Mouse (Mus musculus) forebrain, postnatal 0 days (tissue): ENCODE measurements around the gene Slco1a5. TPM values are rescaled to one million over a fixed set of nuclear protein-coding genes. Genes with fewer than 3 reads are reported as not detected.

Experiments
- ATAC-seq: fragments of 200-750 bp; cut with Nextera tagmentation; 2 replicates; pipeline ENCODE4 v1.8.0; 2017; ENCODE audit warnings: mild to moderate bottlenecking, moderate library complexity
- DNase-seq: peaks from one replicate; pipeline ENCODE4 v3.0.0-alpha.2; 2015
- H3K27ac ChIP-seq: fragments of 300-500 bp; sonication (generic); 2 replicates; pipeline ENCODE4 v1.5.1; 2014; ENCODE audit warnings: low read depth, mild to moderate bottlenecking, antibody characterized with exemption, low read length, moderate library complexity, mixed read lengths
- H3K27me3 ChIP-seq: fragments of 300-500 bp; sonication (generic); 2 replicates; pipeline ENCODE4 v1.6.1; 2014; ENCODE audit warnings: mild to moderate bottlenecking, low read length, mixed read lengths; ENCODE audit not compliant: insufficient read depth
- H3K36me3 ChIP-seq: fragments of 300-500 bp; sonication (generic); 2 replicates; pipeline ENCODE4 v1.6.1; 2014; ENCODE audit warnings: mild to moderate bottlenecking, moderate library complexity; ENCODE audit not compliant: insufficient read depth
- H3K4me1 ChIP-seq: fragments of 300-500 bp; sonication (generic); 2 replicates; pipeline ENCODE4 v1.6.1; 2014; ENCODE audit warnings: antibody characterized with exemption; ENCODE audit not compliant: insufficient read depth
- H3K4me2 ChIP-seq: fragments of 300-500 bp; sonication (generic); 2 replicates; pipeline ENCODE4 v1.6.1; 2014; ENCODE audit warnings: low read depth, mild to moderate bottlenecking, moderate library complexity
- H3K4me3 ChIP-seq: fragments of 300-500 bp; sonication (generic); 2 replicates; pipeline ENCODE4 v1.5.1; 2014; ENCODE audit warnings: low read depth, low read length, mixed read lengths
- H3K9ac ChIP-seq: fragments of 300-500 bp; sonication (generic); 2 replicates; pipeline ENCODE4 v1.6.1; 2014; ENCODE audit warnings: mild to moderate bottlenecking
- H3K9me3 ChIP-seq: fragments of 300-500 bp; sonication (generic); 2 replicates; pipeline ENCODE4 v1.6.1; 2016; ENCODE audit warnings: low read length
- CTCF ChIP-seq: sonication (generic); IDR thresholded peaks from 2 replicates; pipeline ENCODE4 v1.5.1; 2016; ENCODE audit warnings: antibody characterized with exemption, control low read depth, low read depth
- WGBS: fragments of 180-500 bp; shearing (Covaris S2); extraction: QIAGEN DNeasy Blood & Tissue Kit; methylation state at CpG from one replicate; pipeline ENCODE4 v1.1.7; 2014; 5-methylcytosine and 5-hydroxymethylcytosine counted together
- polyA plus RNA-seq: library from polyadenylated mRNA; unstranded; fragments of >200 nt; fragmentation: Nextera tagmentation; extraction: Ambion mirVana; gene quantifications from 2 replicates; pipeline ENCODE4 v1.2.1, GENCODE M21; 2015
- total RNA-seq: library from RNA; depleted of rRNA; stranded (reverse); fragments of >200 nt; gene quantifications from 2 replicates; pipeline ENCODE4 v1.2.3, GENCODE M21; 2014; rRNA removed

Gene Slco1a5
- total and polyA plus RNA-seq, 2 experiments from 2014 or later: 0.33 to 0.82 TPM

- no peaks in the 10 kb centered on the region for H3K36me3 ChIP-seq
- no peak for ATAC-seq
- no peaks in the 10 kb centered on the region for H3K4me1 ChIP-seq
- H3K4me3 ChIP-seq: no peak overlapping the region
- no peaks in the 10 kb centered on the region for H3K9me3 ChIP-seq
- no peak for DNase-seq
- no peaks in the 10 kb centered on the region for H3K27me3 ChIP-seq
- H3K27ac ChIP-seq: no peak overlapping the region
- no peak for TF ChIP-seq CTCF
- H3K9ac ChIP-seq: no peak overlapping the region
- no peak overlapping the region for H3K4me2 ChIP-seq
These were observed 113.0 kb downstream of the Slco1a5 start for GRCm38 (mm10) chr6:142209749-142210148.

- H3K36me3 ChIP-seq: no peaks in the 10 kb centered on the region
- 96% methylated on average over 4 of the region's 4 CpGs for WGBS
- H3K4me3 ChIP-seq: no peak within 1 kb of the TSS
- no peak for TF ChIP-seq CTCF
- no peak within 1 kb of the TSS for H3K27ac ChIP-seq
- no peaks in the 10 kb centered on the region for H3K9me3 ChIP-seq
- no peaks in the 10 kb centered on the region for H3K4me1 ChIP-seq
- H3K9ac ChIP-seq: no peak within 1 kb of the TSS
- no peak for DNase-seq
- ATAC-seq: no peak
- no peaks in the 10 kb centered on the region for H3K27me3 ChIP-seq
- no peak within 1 kb of the TSS for H3K4me2 ChIP-seq
These were observed 114.4 kb downstream of the Slco1a5 start, which contains the start of gene Slco1a6 for GRCm38 (mm10) chr6:142208421-142208820. Gene Slco1a6 (minus strand): TSS chr6:142208521.

GRCm38 (mm10) chr6:142200524-142200923 is 122.3 kb downstream of the Slco1a5 start:
- Histone ChIP-seq H3K4me1 (no peaks in the 10 kb centered on the region), H3K9me3 (no peaks in the 10 kb centered on the region), H3K27ac (no peak overlapping the region), H3K36me3 (no peaks in the 10 kb centered on the region), H3K27me3 (no peaks in the 10 kb centered on the region), H3K9ac (no peak overlapping the region), H3K4me2 (no peak overlapping the region), H3K4me3 (no peak overlapping the region)
- no peak for DNase-seq
- no peak for ATAC-seq
- TF ChIP-seq CTCF: no peak

- Histone ChIP-seq H3K9ac (no peak overlapping the region), H3K36me3 (no peaks in the 10 kb centered on the region), H3K27ac (no peak overlapping the region), H3K4me2 (no peak overlapping the region), H3K4me3 (no peak overlapping the region), H3K9me3 (no peaks in the 10 kb centered on the region), H3K4me1 (no peaks in the 10 kb centered on the region), H3K27me3 (no peaks in the 10 kb centered on the region)
- no peak for TF ChIP-seq CTCF
- ATAC-seq: no peak
- WGBS: 87% methylated on average over 8 of the region's 8 CpGs
- no peak for DNase-seq
These were observed 128.5 kb downstream of the Slco1a5 start for GRCm38 (mm10) chr6:142194245-142194644.

GRCm38 (mm10) chr6:142191962-142192361 is 130.8 kb downstream of the Slco1a5 start:
- no peak for TF ChIP-seq CTCF
- Histone ChIP-seq H3K4me3 (no peak overlapping the region), H3K27ac (no peak overlapping the region), H3K4me2 (no peak overlapping the region), H3K9ac (no peak overlapping the region), H3K36me3 (no peaks in the 10 kb centered on the region), H3K9me3 (no peaks in the 10 kb centered on the region), H3K27me3 (no peaks in the 10 kb centered on the region), H3K4me1 (no peaks in the 10 kb centered on the region)
- no peak for DNase-seq
- no peak for ATAC-seq
- WGBS: 76% methylated on average over 1 of the region's 1 CpGs

GRCm38 (mm10) chr6:142187426-142187825 is 135.4 kb downstream of the Slco1a5 start:
- WGBS: 95% methylated on average over 3 of the region's 3 CpGs
- no peak overlapping the region for H3K27ac ChIP-seq
- H3K4me3 ChIP-seq: no peak overlapping the region
- H3K9me3 ChIP-seq: no peaks in the 10 kb centered on the region
- no peak for DNase-seq
- no peaks in the 10 kb centered on the region for H3K36me3 ChIP-seq
- no peak for ATAC-seq
- H3K4me2 ChIP-seq: no peak overlapping the region
- no peak for TF ChIP-seq CTCF
- H3K27me3 ChIP-seq: no peaks in the 10 kb centered on the region
- H3K9ac ChIP-seq: no peak overlapping the region
- no peaks in the 10 kb centered on the region for H3K4me1 ChIP-seq

GRCm38 (mm10) chr6:142185868-142186415 is 136.8 kb downstream of the Slco1a5 start:
- 87% methylated on average over 2 of the region's 2 CpGs for WGBS
- Histone ChIP-seq H3K27me3 (no peaks in the 10 kb centered on the region), H3K4me1 (no peaks in the 10 kb centered on the region), H3K36me3 (no peaks in the 10 kb centered on the region), H3K9ac (no peak overlapping the region), H3K9me3 (no peaks in the 10 kb centered on the region), H3K4me2 (no peak overlapping the region), H3K27ac (no peak overlapping the region), H3K4me3 (no peak overlapping the region)
- DNase-seq (no peak), ATAC-seq (no peak)
- TF ChIP-seq CTCF: no peak

Other genes with a start within 250 kb of the Slco1a5 start
- not detected in 2 replicates for gene Slco1a6, start 114.5 kb downstream of the Slco1a5 start, total RNA-seq
- gene Slco1a6, start 114.5 kb downstream of the Slco1a5 start, polyA plus RNA-seq: not detected in 2 replicates
- gene Iapp, start 24.6 kb downstream of the Slco1a5 start, total RNA-seq: 0.31 TPM in 1 of 2 replicates, not detected in the other
- 0.25 and 0.29 TPM in 2 replicates for gene Iapp, start 24.6 kb downstream of the Slco1a5 start, polyA plus RNA-seq
- gene Pyroxd1, start 22.7 kb upstream of the Slco1a5 start, total RNA-seq: 14.5 and 20.2 TPM in 2 replicates
- 16.1 and 18.7 TPM in 2 replicates for gene Pyroxd1, start 22.7 kb upstream of the Slco1a5 start, polyA plus RNA-seq
- 19.1 and 19.4 TPM in 2 replicates for gene Recql, start 64.1 kb upstream of the Slco1a5 start, total RNA-seq
- 20.4 and 20.8 TPM in 2 replicates for gene Recql, start 64.1 kb upstream of the Slco1a5 start, polyA plus RNA-seq
- gene Golt1b, start 64.2 kb upstream of the Slco1a5 start, total RNA-seq: 44.0 and 58.5 TPM in 2 replicates
- gene Golt1b, start 64.2 kb upstream of the Slco1a5 start, polyA plus RNA-seq: 67.6 and 72.0 TPM in 2 replicates
- gene Spx, start 90.5 kb upstream of the Slco1a5 start, total RNA-seq: 0.38 and 0.62 TPM in 2 replicates
- gene Spx, start 90.5 kb upstream of the Slco1a5 start, polyA plus RNA-seq: 0.65 TPM in 2 replicates
- not detected in 2 replicates for gene Gys2, start 150.1 kb upstream of the Slco1a5 start, total RNA-seq
- 0.23 TPM in 1 of 2 replicates, not detected in the other for gene Gys2, start 150.1 kb upstream of the Slco1a5 start, polyA plus RNA-seq
- gene Ldhb, start 185.0 kb upstream of the Slco1a5 start, total RNA-seq: 158 and 164 TPM in 2 replicates
- gene Ldhb, start 185.0 kb upstream of the Slco1a5 start, polyA plus RNA-seq: 426 and 454 TPM in 2 replicates
- 8.8 and 10.0 TPM in 2 replicates for gene Kcnj8, start 248.6 kb upstream of the Slco1a5 start, total RNA-seq
- 8.2 and 8.9 TPM in 2 replicates for gene Kcnj8, start 248.6 kb upstream of the Slco1a5 start, polyA plus RNA-seq